Mouse (Mus musculus) layer of hippocampus, adult 8-10 months (tissue): ENCODE data around the gene Xpnpep2. TPM values are rescaled to one million over a fixed set of nuclear protein-coding genes. Genes with fewer than 3 reads are reported as not detected.

ENCODE experiments used
- DNase-seq, 2 experiments: peaks; one replicate each; pipeline ENCODE4 v3.0.0; 2022; ENCODE audit warnings: low spot score in 2 of 2
- total RNA-seq, 4 experiments: library from RNA; stranded (reverse); gene quantifications; 2 replicates each; pipeline ENCODE4 v1.2.4; 2022

Xpnpep2 gene
- total RNA-seq: under 1 TPM in 3 of 4 experiments, not detected in 1; 0.12 to 0.30 (median 0.23) TPM

DNA sequence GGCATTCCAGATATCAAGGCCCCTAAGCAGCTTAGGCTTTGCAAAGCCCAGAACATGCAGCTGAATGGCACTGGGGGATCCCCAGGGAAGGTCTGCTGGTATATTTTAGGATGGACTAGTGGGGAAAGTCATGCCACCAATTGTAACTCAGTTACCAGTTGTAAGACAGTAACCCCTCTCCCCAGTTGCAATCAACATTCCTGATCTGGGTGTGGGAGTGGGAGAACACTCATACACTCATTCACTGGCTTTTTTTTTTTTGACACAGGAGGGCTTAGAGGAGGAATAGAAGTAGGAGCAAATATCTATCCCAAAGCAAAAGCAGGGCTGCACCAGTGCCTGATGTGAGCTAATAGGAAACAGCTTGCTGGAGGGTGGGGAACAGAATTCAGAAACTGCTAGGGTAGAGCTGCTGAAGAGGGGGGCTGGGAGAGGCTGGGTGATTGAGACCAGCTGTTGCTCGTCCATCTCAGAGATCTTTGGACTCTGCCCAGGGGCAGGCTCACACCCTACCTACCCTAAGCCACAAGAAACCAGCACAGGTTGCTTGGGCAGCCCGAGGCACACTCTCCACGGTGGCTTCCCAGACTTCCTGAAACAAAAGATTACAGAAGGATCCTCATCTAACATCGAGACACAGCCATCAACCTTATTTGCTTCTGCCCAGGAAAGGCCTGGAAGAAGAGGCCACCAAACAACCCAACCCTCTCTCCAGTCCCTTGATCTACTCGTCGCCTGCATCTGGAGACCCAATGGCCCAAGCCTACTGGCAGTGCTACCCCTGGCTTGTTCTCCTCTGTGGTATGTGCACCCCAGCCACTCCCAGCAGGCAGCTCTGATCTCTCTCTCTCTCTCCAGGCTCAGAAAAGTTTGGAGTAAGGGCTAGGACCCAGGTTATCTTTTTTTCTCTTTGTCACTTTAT is at the start of gene Xpnpep2:
Gene Xpnpep2, plus strand, starts transcription at position 332 of the 922 bp plus-strand sequence.
- no peak for DNase-seq

DNA sequence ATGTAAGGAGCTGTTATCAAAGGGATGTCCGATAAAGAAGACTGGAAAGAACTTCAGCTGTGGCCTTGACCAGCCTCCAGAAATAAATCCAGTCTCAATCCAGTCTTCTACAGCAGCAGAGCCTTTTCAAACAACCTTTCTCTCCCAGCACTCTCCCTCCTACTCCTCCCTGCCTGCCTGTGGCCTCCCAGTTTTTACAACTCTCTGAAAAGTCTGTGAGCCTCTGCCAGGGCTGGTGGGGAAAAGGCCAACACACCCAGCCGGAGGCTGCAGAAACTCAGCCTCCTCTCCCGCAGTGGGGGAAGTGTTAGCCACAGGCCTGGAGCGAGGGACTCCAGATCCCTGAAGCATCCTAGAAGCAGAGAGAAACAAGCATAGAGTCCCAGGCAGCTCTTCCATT is 46.0 kb upstream of the Xpnpep2 start:
- no peak for DNase-seq

DNA sequence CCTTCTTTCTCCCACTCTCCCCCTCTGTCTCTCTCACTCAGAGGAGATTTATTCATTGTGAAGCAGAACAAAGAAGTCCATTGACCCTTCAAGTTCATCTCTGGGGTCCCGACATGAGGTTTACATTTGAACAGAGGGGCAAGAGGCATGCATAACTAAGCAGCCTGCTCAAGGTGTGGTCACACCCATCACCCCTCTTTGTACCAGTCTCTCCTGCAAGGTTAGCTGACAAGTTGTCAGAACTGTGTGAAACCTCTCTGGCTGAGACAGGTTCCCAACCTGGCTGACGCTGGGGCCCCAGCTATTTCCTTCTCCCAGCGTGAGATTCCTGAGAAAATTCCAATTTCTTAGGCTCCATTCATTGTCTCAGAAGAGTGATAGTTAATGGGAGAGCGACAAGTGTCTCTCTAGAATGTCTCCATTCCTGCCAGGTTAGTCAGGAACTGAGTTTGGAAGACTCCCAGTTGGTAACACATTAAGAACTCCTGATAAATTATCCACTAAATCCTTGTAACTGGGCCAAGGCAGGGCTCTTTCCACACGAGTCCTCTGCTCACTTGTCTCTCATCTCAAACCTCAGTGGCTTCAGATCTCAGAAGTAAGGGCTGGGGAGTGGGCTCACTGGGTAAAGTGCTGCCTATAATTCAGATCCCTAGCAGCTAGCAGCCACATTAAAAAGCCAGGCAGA is 44.2 kb upstream of the Xpnpep2 start:
- DNase-seq: no peak

DNA sequence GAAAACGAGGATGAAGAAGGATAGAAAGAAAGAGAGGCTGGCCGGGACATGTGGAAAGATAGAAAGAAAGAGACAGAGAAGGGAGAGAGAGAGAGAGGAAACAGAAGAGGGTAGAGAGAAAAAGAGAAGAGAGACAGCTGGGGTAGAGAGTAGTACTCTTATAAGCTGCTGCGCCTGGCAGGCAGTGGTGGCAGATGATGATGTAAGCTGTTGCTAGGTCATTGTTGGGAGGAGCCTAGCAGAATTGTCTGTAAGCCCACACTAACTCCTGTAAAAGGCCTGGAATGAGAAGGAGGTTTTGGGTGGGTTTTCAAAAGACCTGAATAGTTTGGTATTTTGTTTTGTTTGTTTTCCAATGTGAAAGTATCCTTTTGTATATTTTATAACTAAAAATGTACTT is 41.6 kb upstream of the Xpnpep2 start:
- no peak for DNase-seq

DNA sequence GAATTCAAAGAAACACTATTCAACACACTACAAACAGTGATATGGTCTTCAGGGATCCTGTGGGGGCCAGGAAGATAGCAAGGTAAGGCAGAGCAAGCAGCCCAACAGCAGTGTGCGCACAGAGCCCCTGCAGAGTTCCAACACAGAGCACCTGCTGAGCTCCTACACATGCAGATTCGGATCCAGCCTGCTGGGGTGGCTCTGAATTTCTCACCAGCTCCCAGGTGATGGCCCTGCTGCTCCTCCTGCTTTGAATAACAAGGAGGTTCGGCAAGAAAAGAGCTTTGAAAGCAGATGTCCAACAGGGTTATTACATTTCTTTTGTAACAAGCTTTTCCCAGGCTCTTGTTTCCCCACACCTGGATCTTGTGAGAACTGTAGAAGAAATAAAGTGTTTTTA is 36.6 kb upstream of the Xpnpep2 start:
- no peak for DNase-seq

DNA sequence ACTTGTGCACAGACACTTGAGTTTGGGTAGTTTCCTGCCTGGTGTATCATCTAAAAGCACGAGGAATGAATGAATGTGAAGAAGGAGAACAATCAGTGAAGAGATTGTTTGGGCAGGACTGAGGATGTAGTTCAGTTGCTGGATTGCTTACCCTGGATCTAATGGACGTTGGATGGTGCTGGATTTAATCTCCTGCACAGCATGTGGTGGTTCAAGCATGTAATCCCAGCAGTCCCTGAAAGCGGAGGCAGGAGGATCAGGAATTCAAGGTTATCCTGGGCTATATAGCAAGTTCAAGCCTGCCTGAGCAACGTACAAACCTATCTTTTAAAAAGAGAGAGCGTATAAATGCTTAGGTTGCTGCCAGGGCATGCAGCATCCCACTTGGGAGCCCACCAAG is 36.1 kb upstream of the Xpnpep2 start:
- DNase-seq: no peak

DNA sequence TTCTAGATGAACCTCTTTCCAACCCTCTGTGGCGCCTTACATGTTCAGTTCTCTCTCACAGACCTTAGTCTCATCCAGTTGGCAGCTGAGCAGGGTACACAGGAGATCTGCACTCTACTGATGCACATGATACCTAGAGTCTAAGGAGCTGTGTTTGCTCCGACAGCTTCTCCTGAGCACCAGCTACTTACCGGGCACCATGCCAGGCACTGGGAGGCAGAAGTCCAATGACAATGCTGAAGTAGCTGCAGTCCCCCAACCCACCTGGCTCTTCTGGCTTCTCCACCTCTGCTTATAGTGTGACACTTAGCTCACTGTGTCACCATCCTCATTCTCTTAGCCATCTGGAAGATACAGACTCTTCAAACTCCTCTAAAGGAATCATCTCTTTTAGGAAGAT is 33.8 kb upstream of the Xpnpep2 start:
- peak in 1 of 2 experiments; percentile 4 for DNase-seq

DNA sequence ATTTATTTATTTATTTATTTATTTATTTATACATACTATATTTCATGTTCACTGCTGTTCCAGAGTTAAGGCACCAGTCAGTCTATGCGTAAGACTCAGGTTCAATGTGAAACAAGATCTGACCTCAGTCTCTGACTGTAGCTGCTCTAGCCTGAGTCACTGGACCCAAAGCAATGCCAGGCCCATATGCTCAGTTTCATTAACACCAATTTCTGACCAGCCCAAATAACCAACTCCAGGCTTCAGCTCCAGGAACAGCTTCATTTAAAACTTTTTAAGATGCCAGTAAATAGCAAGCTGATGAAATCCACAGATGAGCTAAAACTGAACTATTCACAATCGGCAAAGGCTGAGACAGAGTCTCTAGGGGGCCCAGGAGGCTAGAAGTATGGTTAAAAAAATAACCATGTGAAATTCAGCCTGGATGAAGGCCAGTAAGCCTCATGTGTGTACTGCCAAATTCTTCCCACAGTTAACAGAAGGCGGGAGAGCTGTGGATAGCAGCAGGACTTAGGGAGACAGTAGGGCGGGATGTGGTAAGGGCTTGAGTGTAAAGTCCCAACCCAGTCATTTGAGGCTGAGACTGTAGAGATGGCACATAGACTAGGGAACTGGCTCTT is 31.6 kb upstream of the Xpnpep2 start:
- peak; percentile 6 to 11 for DNase-seq

DNA sequence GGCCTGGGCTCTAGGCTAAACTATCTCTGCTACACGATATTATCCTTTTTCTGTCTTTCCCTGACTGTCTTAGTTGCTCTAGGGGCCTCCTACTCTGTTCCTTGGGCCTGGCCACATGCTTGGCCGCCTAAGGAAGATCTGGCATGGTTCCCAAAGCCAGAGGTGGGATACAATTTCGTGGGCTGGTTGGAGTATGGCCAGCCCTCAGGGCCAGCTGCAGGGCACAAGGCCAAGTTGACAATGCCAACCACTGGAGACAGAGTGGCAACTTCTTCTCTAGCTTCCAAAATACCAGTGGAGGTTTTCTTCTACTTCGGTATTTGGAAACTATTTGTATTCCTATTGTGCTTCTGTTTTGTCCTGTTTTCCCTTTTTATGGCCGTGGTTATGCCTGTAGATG is 26.2 kb upstream of the Xpnpep2 start:
- DNase-seq: no peak

DNA sequence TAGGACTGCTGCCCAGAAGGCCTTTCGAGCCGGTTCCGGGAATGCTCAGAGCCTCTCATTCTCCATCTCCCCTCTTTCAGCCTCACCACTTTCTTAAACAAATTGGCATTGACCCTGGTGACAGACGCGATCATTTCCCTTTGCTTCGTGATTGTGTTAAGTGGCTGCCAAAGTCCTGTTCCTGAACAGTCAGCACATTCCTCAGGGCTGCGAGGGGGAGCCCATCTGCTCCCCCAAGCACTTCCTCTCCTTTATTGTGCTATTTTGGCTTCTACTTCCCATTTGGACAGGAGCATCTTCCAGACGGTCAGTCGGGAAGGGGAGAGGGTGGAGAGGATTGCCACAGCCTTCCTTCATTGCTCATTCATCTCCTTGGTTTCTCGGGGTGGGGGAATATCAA is 16.4 kb upstream of the Xpnpep2 start:
- no peak for DNase-seq

DNA sequence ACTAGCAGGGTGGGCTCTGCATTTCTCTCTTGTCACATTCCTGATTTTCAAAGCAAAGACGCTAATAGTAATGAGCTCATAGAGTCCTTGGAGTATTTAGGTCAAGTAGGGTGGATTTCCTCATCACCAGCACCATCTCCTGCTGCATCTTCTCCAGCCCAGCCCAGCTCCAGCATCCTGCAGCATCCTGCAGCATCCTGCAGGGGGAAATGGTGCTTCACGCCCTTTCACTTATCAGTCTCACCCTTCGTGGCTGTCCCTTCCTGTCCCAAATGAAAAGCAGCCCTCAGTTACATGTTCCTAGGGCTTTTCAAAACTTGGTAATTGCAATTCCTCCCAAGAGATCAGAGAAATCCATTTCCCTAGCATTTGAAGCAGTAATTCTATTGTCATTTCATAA is 15.0 kb upstream of the Xpnpep2 start:
- DNase-seq: no peak

DNA sequence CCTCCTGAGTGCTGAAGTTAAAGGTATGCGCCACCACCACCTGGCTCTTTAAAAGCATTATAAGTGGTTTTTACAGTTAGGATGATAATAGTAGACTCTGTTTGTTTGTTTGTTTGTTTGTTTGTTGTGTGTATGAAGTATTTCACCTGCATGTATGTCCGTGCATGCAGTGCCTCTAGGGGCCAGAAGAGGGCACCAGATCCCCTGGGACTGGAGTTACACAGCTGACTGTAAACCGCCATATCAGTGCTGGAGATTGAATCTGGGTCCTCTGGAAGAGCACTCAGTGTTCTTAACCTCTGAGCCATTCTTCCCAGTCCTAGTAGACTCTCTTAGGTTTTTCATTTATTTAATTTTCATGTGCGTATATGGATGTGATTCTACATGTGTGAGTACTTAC is 13.9 kb upstream of the Xpnpep2 start:
- no peak for DNase-seq

DNA sequence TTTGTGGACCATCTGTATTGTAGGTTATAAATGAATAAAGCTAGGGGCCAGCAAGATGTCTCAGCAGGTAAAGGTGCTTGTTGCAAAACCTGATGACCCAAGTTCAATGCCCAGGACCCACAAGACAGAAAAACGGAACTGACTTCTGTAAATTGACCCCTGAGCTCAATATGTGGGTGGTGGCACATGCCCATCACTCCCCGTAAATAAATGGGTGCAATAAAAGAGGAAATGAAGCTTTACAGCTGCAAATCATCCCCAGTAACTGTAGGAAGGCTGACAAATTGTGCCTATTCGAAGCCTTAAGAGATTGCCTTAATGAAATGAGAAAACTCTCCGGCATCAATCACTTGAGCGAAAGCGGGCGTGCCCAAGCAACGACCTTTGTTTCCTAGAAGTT is 11.9 kb upstream of the Xpnpep2 start:
- DNase-seq: no peak

DNA sequence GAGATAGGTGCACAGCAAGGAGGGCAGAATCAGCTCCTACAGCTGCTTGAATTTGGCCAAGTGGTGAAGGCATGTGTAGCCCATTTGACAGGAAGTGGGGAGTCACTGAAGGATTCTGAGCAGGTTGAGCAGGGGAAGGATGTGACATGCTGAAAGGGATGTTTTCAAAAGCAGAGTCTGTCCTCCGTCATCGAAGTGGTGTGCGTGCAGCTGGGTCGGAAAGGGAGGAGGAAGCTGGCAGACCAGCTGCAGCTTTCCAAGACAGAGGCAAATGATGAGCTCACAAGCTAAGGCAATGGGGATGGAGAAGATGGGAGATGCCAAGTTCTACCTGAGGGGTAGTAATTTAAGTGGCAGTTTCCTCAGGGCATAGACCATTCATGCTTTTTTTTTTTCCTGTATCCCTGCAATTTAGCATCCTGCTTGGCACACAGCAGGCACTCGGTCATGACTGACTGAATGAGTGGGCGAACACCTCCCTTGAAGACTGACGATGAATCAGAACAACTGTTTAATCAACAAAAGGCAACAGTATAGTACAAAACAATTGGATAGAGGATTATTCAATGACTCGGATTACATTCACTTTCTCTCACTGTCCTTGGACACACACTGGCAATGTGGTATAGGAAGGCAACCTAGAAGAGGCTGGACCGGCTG is 9.9 kb upstream of the Xpnpep2 start:
- DNase-seq: no peak

DNA sequence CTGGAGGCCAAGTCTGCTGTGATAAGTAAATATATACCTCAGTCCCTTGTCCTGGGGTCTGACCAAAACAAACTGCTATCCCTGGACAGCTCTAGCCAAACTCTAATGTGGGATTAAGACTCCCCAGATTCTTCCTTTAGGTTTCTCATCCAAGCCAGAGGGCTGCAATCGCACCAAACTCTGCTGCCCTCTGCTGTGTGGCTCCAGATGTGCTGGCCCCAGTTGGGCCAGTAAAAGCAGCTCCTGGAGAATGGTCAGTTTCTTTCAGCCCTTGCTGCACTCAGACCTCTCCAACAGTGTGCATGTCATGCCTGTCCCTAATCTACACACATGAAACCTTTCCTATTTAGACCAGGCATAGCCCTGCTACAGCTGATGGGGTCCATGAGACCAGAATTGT is 8.7 kb upstream of the Xpnpep2 start:
- DNase-seq: no peak

DNA sequence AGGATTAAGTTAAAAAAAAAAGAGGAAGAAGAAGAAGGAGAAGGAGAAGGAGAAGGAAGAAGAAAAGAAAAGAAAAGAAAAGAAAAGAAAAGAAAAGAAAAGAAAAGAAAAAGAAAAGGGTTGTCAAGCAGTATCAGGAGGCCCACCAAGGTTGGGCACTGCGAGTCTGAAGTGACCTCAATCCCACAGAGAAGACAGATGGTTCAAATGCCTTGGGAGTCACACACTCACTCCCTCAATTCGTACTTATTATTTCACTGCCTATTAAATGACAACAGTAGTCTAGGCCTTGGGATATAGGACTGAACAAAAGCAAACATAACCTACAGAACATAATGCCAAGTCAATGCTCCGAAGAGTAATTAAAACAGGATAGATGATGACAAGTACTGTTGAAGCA is 5.3 kb upstream of the Xpnpep2 start:
- no peak for DNase-seq

DNA sequence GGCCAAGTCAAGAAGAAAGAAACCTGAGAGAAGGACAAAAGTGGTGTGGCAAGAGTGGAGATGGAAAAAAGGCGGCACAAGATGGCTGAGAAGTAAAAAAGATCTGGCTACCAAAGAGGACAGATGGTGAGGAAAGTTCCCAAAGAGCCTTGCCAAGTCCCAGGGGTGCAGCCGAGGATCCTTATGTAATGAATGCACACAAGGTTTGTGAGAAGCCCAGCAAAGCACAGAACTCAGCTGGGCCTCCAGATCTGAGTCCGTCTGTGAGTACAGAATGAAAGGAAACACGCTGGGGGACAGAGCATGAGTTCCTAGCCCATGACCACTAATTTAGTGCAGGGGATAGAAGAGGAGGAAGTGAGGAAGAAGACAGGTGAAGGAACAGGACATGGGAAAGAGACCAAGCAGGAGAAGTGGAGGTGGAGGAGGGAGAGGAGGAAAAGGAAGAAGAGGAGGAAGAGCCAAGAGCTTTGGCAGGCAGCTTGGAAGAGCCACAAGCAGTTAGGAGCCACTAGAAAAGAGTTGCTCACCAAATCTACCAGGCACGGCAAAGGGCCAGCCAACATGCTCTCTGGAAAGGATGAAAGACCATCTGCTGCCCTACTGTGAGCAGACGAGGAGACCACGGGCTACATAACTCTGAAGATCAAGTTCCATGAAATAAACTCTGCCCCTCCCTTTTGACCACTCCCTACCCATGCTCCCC is 3.6 kb upstream of the Xpnpep2 start:
- peak; percentile 27 to 36 for DNase-seq

DNA sequence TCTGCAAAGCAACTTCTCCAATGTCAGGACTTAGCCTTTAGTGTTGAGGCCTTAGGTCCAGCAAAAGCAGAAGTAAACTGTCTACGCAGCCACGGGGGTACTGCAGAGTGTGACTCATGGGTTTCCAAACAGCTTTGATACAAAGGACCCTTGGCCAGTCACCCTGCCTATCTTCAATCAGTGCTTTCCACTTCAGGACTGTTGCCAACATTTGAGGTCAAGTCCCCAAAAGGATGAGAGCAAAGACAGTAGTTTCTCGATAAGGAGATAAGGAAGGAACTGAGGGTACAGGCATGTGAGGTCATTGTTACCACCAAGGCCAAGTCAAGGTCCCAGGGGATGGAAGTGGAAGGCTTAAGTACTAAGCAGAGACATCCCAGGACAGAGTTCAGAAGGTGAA is 2.3 kb upstream of the Xpnpep2 start:
- DNase-seq: no peak

DNA sequence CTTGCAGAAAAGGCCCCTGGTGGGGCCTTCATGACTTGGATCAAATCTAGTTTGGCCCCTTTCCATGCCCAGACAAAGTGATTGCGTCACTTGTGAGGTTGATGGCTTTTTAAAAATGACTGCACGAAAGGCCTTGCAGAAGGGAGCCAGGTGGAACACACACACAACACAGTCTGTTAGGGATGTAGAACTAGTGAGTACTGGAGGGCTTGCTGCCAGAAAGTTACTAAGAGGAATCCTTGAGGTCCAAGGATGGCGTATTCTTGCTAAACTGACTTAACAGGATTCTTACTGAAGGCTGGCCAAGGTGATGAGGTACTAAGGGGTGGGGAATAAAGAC is 761 bp downstream of the Xpnpep2 start:
- no peak for DNase-seq

DNA sequence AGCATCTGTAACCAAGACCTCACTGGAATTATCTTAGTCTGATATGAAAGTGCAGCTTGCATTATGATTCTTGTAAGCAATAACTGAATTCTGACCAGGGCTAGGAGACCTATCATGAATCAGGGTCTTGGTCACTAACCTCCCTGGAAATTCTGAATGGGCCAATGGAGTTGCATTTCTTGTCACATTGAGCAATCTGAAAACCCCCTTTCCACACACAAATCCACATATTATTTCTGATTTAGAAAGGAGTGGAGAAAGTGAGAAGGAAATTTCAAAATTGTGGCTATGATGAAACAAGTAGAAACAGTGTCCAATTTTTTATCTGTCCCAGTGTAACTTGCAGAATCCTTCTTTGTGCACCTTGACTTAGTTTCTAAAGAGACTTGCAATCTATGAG is 10.8 kb downstream of the Xpnpep2 start:
- no peak for DNase-seq
